Mouse (Mus musculus): ENCODE data around the gene Lypd5. TPM values are rescaled to one million over a fixed set of nuclear protein-coding genes. Genes with fewer than 3 reads are reported as not detected.

Gene Lypd5
- polyA plus RNA-seq (2017; shearing (Covaris generic)) = not detected

GRCm38 (mm10) chr7:24348896-24349295 is at the start of gene Lypd5:
TSS of gene Lypd5 (plus strand) at chr7:24349196.

GRCm38 (mm10) chr7:24300771-24301282 is 48.2 kb upstream of the Lypd5 start, which contains the start of gene Zfp61:
TSS of gene Zfp61 (minus strand) at chr7:24301232.

GRCm38 (mm10) chr7:24316567-24317092 is 32.4 kb upstream of the Lypd5 start, which contains the start of gene Zfp94:
TSS of gene Zfp94 (minus strand) at chr7:24316666.

GRCm38 (mm10) chr7:24333304-24333986 is 15.6 kb upstream of the Lypd5 start, which contains the start of gene Tescl:
TSS of gene Tescl (minus strand) at chr7:24333936.

GRCm38 (mm10) chr7:24369731-24370541 is 20.9 kb downstream of the Lypd5 start, which contains the start of gene Kcnn4:
TSS of gene Kcnn4 (plus strand) at chr7:24370263.

GRCm38 (mm10) chr7:24399256-24400081 is 50.5 kb downstream of the Lypd5 start, which contains the start of gene Smg9:
TSS of gene Smg9 (plus strand) at chr7:24399619.

Other genes with a start within 250 kb of the Lypd5 start
- 1.6 TPM for gene Zfp112, start 236.9 kb upstream of the Lypd5 start, polyA plus RNA-seq (2017; shearing (Covaris generic))
- gene Zfp235, start 215.0 kb upstream of the Lypd5 start, polyA plus RNA-seq (2017; shearing (Covaris generic)) = 21.9 TPM
- gene Zfp114, start 174.1 kb upstream of the Lypd5 start, polyA plus RNA-seq (2017; shearing (Covaris generic)) = 1.2 TPM
- 0.76 TPM for gene Zfp111, start 137.8 kb upstream of the Lypd5 start, polyA plus RNA-seq (2017; shearing (Covaris generic))
- 6.1 TPM for gene Zfp109, start 111.6 kb upstream of the Lypd5 start, polyA plus RNA-seq (2017; shearing (Covaris generic))
- gene Zfp108, start 94.4 kb upstream of the Lypd5 start, polyA plus RNA-seq (2017; shearing (Covaris generic)) = 0.91 TPM
- 3.7 TPM for gene Zfp93, start 78.8 kb upstream of the Lypd5 start, polyA plus RNA-seq (2017; shearing (Covaris generic))
- 30.7 TPM for gene Zfp61, start 48.0 kb upstream of the Lypd5 start, polyA plus RNA-seq (2017; shearing (Covaris generic))
- 14.1 TPM for gene Zfp94, start 32.5 kb upstream of the Lypd5 start, polyA plus RNA-seq (2017; shearing (Covaris generic))
- not detected for gene Tescl, start 15.3 kb upstream of the Lypd5 start, polyA plus RNA-seq (2017; shearing (Covaris generic))
- 107 TPM for gene Kcnn4, start 21.1 kb downstream of the Lypd5 start, polyA plus RNA-seq (2017; shearing (Covaris generic))
- 74.8 TPM for gene Smg9, start 50.4 kb downstream of the Lypd5 start, polyA plus RNA-seq (2017; shearing (Covaris generic))
- gene Irgc1, start 103.1 kb downstream of the Lypd5 start, polyA plus RNA-seq (2017; shearing (Covaris generic)) = 0.55 TPM
- gene Plaur, start 113.3 kb downstream of the Lypd5 start, polyA plus RNA-seq (2017; shearing (Covaris generic)) = 1.9 TPM
- gene Cadm4, start 132.8 kb downstream of the Lypd5 start, polyA plus RNA-seq (2017; shearing (Covaris generic)) = not detected
- gene Zfp428, start 157.8 kb downstream of the Lypd5 start, polyA plus RNA-seq (2017; shearing (Covaris generic)) = 0.63 TPM
- not detected for gene AC161166.1, start 163.3 kb downstream of the Lypd5 start, polyA plus RNA-seq (2017; shearing (Covaris generic))
- 0.67 TPM for gene Irgq, start 181.5 kb downstream of the Lypd5 start, polyA plus RNA-seq (2017; shearing (Covaris generic))
- gene Pinlyp, start 196.9 kb downstream of the Lypd5 start, polyA plus RNA-seq (2017; shearing (Covaris generic)) = not detected
- gene Xrcc1, start 197.1 kb downstream of the Lypd5 start, polyA plus RNA-seq (2017; shearing (Covaris generic)) = 71.9 TPM
- 13.7 TPM for gene Ethe1, start 238.3 kb downstream of the Lypd5 start, polyA plus RNA-seq (2017; shearing (Covaris generic))
- gene Zfp575, start 238.4 kb downstream of the Lypd5 start, polyA plus RNA-seq (2017; shearing (Covaris generic)) = not detected